Mouse (Mus musculus): ENCODE results near the gene Gm49405. TPM values are rescaled to one million over a fixed set of nuclear protein-coding genes. Genes with fewer than 3 reads are reported as not detected.

Gene Gm49405
- polyA plus RNA-seq, 1 experiment from 2014 or later, result 4.5 TPM

- no peaks in the 10 kb centered on the region for H3K27me3 ChIP-seq
- no peak overlapping the region for H3K27ac ChIP-seq
- no peaks in the 10 kb centered on the region for H3K9me3 ChIP-seq
- H3K4me1 ChIP-seq, result peaks cover 17% of the 10 kb centered on the region
- peaks cover 20% of the 10 kb centered on the region for H3K36me3 ChIP-seq
- peak overlapping the region; percentile 86 for H3K4me2 ChIP-seq (replicated peaks)
- H3K9ac ChIP-seq, result peak overlapping the region; percentile 93; the same call in 1 of the 2 replicates
- 0 out of 2 replicates have a peak overlapping the region, but pooled peaks have one; percentile 79 for H3K4me3 ChIP-seq
- WGBS, result 85% methylated on average over 5 of the region's 5 CpGs
- no peak for ATAC-seq (ENCODE audit: low FRiP score, low read depth)
Measured at GRCm38 (mm10) chr19:4001752-4002151, 1.3 kb downstream of the Gm49405 start.

- no peak within 1 kb of the TSS for H3K27ac ChIP-seq
- WGBS, result 57% methylated on average over 1 of the region's 1 CpGs
- H3K4me3 ChIP-seq, result no peak within 1 kb of the TSS
- no peaks in the 10 kb centered on the region for H3K27me3 ChIP-seq
- H3K9me3 ChIP-seq, result no peaks in the 10 kb centered on the region
- no peak within 1 kb of the TSS for H3K4me2 ChIP-seq (replicated peaks)
- peaks cover 17% of the 10 kb centered on the region for H3K4me1 ChIP-seq
- no peak for ATAC-seq (ENCODE audit: low FRiP score, low read depth)
- peak within 1 kb of the TSS; percentile 31; the same call in 1 of the 2 replicates for H3K9ac ChIP-seq
- H3K36me3 ChIP-seq, result peaks cover 33% of the 10 kb centered on the region
Measured at GRCm38 (mm10) chr19:4003112-4003511, 2.7 kb downstream of the Gm49405 start, which contains the start of gene Doc2g. Doc2g (plus strand) TSS chr19:4003313.

GRCm38 (mm10) chr19:4003641-4004040 is 3.2 kb downstream of the Gm49405 start:
- Histone ChIP-seq H3K4me2 (replicated peaks) (no peak overlapping the region), H3K9ac (0 out of 2 replicates have a peak overlapping the region, but pooled peaks have one; percentile 31), H3K9me3 (no peaks in the 10 kb centered on the region), H3K36me3 (peaks cover 39% of the 10 kb centered on the region), H3K27me3 (no peaks in the 10 kb centered on the region), H3K27ac (no peak overlapping the region), H3K4me1 (peaks cover 17% of the 10 kb centered on the region), H3K4me3 (no peak overlapping the region)
- 70% methylated on average over 12 of the region's 12 CpGs for WGBS
- no peak for ATAC-seq (ENCODE audit: low FRiP score, low read depth)

- Histone ChIP-seq H3K27me3 (no peaks in the 10 kb centered on the region), H3K4me1 (peaks cover 17% of the 10 kb centered on the region), H3K9ac (peak overlapping the region; percentile 31; the same call in 1 of the 2 replicates), H3K36me3 (peaks cover 46% of the 10 kb centered on the region), H3K4me3 (no peak overlapping the region), H3K4me2 (replicated peaks) (no peak overlapping the region), H3K9me3 (no peaks in the 10 kb centered on the region), H3K27ac (no peak overlapping the region)
- 87% methylated on average over 15 of the region's 15 CpGs for WGBS
- no peak for ATAC-seq (ENCODE audit: low FRiP score, low read depth)
Measured at GRCm38 (mm10) chr19:4004331-4004730, 3.9 kb downstream of the Gm49405 start.

GRCm38 (mm10) chr19:4005091-4005490 is 4.7 kb downstream of the Gm49405 start:
- H3K27ac ChIP-seq, result no peak overlapping the region
- 88% methylated on average over 9 of the region's 9 CpGs for WGBS
- no peak overlapping the region for H3K4me3 ChIP-seq
- peaks cover 53% of the 10 kb centered on the region for H3K36me3 ChIP-seq
- no peak overlapping the region for H3K9ac ChIP-seq
- no peaks in the 10 kb centered on the region for H3K9me3 ChIP-seq
- H3K4me2 ChIP-seq (replicated peaks), result no peak overlapping the region
- H3K27me3 ChIP-seq, result no peaks in the 10 kb centered on the region
- peaks cover 11% of the 10 kb centered on the region for H3K4me1 ChIP-seq
- ATAC-seq (ENCODE audit: low FRiP score, low read depth), result no peak

GRCm38 (mm10) chr19:4005971-4006370 is 5.5 kb downstream of the Gm49405 start:
- Histone ChIP-seq H3K4me2 (replicated peaks) (no peak overlapping the region), H3K27me3 (no peaks in the 10 kb centered on the region), H3K9ac (no peak overlapping the region), H3K4me3 (no peak overlapping the region), H3K9me3 (no peaks in the 10 kb centered on the region), H3K36me3 (peaks cover 59% of the 10 kb centered on the region), H3K4me1 (peaks cover 9% of the 10 kb centered on the region), H3K27ac (no peak overlapping the region)
- WGBS, result 99% methylated on average over 8 of the region's 8 CpGs
- ATAC-seq (ENCODE audit: low FRiP score, low read depth), result no peak

- Histone ChIP-seq H3K27ac (no peak overlapping the region), H3K36me3 (peaks cover 50% of the 10 kb centered on the region), H3K9me3 (no peaks in the 10 kb centered on the region), H3K4me3 (peak overlapping the region; percentile 7; the same call in 1 of the 2 replicates), H3K4me1 (peaks cover 6% of the 10 kb centered on the region), H3K4me2 (replicated peaks) (peak overlapping the region; percentile 81; the same call in 1 of the 2 replicates), H3K27me3 (no peaks in the 10 kb centered on the region), H3K9ac (no peak overlapping the region)
- ATAC-seq (ENCODE audit: low FRiP score, low read depth), result no peak
- WGBS, result 92% methylated on average over 5 of the region's 5 CpGs
Measured at GRCm38 (mm10) chr19:4011086-4011485, 10.7 kb downstream of the Gm49405 start.

- peak within 1 kb of the TSS; percentile 83 for H3K4me3 ChIP-seq
- peak within 1 kb of the TSS; percentile 81 for H3K4me2 ChIP-seq (replicated peaks)
- peak; percentile 99 for ATAC-seq (ENCODE audit: low FRiP score, low read depth)
- under 1% methylated on average over 45 of the region's 45 CpGs for WGBS
- H3K9ac ChIP-seq, result peak within 1 kb of the TSS; percentile 85
- H3K9me3 ChIP-seq, result no peaks in the 10 kb centered on the region
- peaks cover 35% of the 10 kb centered on the region for H3K36me3 ChIP-seq
- H3K27ac ChIP-seq, result peak within 1 kb of the TSS; percentile 44
- peaks cover 6% of the 10 kb centered on the region for H3K4me1 ChIP-seq
- H3K27me3 ChIP-seq, result no peaks in the 10 kb centered on the region
Measured at GRCm38 (mm10) chr19:4012432-4013022, 12.1 kb downstream of the Gm49405 start, which contains the start of gene Ndufv1. Ndufv1 (minus strand) TSS chr19:4012806.

- peaks cover 6% of the 10 kb centered on the region for H3K4me1 ChIP-seq
- H3K4me2 ChIP-seq (replicated peaks), result peak overlapping the region; percentile 62
- no peak overlapping the region for H3K27ac ChIP-seq
- H3K27me3 ChIP-seq, result no peaks in the 10 kb centered on the region
- H3K9ac ChIP-seq, result peak overlapping the region; percentile 57
- peaks cover 30% of the 10 kb centered on the region for H3K36me3 ChIP-seq
- WGBS, result 21% methylated on average over 9 of the region's 9 CpGs
- no peaks in the 10 kb centered on the region for H3K9me3 ChIP-seq
- H3K4me3 ChIP-seq, result peak overlapping the region; percentile 83
- no peak; the same call in none of the 2 replicates for ATAC-seq (ENCODE audit: low FRiP score, low read depth)
Measured at GRCm38 (mm10) chr19:4013066-4013465, 12.6 kb downstream of the Gm49405 start.

GRCm38 (mm10) chr19:4014802-4015201 is 14.4 kb downstream of the Gm49405 start:
- H3K9ac ChIP-seq, result 0 out of 2 replicates have a peak overlapping the region, but pooled peaks have one; percentile 45
- H3K4me1 ChIP-seq, result peaks cover 14% of the 10 kb centered on the region
- no peaks in the 10 kb centered on the region for H3K27me3 ChIP-seq
- H3K27ac ChIP-seq, result no peak overlapping the region
- H3K36me3 ChIP-seq, result peaks cover 12% of the 10 kb centered on the region
- no peak for ATAC-seq (ENCODE audit: low FRiP score, low read depth)
- H3K4me3 ChIP-seq, result no peak overlapping the region
- no peak overlapping the region for H3K4me2 ChIP-seq (replicated peaks)
- no peaks in the 10 kb centered on the region for H3K9me3 ChIP-seq

- Histone ChIP-seq H3K27me3 (no peaks in the 10 kb centered on the region), H3K4me1 (peaks cover 14% of the 10 kb centered on the region), H3K9ac (no peak overlapping the region), H3K4me3 (no peak overlapping the region), H3K27ac (no peak overlapping the region), H3K4me2 (replicated peaks) (no peak overlapping the region), H3K9me3 (no peaks in the 10 kb centered on the region), H3K36me3 (peaks cover 5% of the 10 kb centered on the region)
- WGBS, result 50% methylated on average over 5 of the region's 5 CpGs
- ATAC-seq (ENCODE audit: low FRiP score, low read depth), result no peak
Measured at GRCm38 (mm10) chr19:4015635-4016034, 15.2 kb downstream of the Gm49405 start.

- Histone ChIP-seq H3K27me3 (no peaks in the 10 kb centered on the region), H3K9ac (no peak overlapping the region), H3K9me3 (no peaks in the 10 kb centered on the region), H3K36me3 (no peaks in the 10 kb centered on the region), H3K4me1 (peaks cover 8% of the 10 kb centered on the region; the same call in 1 of the 2 replicates), H3K4me2 (replicated peaks) (no peak overlapping the region), H3K27ac (no peak overlapping the region), H3K4me3 (no peak overlapping the region)
- WGBS, result 55% methylated on average over 10 of the region's 10 CpGs
- no peak for ATAC-seq (ENCODE audit: low FRiP score, low read depth)
Measured at GRCm38 (mm10) chr19:4017921-4018587, 17.6 kb downstream of the Gm49405 start.

Data from limb, embryonic 13.5 days (tissue).